Mouse (Mus musculus): ENCODE results near the gene Zg16.

Zg16 gene

DNA sequence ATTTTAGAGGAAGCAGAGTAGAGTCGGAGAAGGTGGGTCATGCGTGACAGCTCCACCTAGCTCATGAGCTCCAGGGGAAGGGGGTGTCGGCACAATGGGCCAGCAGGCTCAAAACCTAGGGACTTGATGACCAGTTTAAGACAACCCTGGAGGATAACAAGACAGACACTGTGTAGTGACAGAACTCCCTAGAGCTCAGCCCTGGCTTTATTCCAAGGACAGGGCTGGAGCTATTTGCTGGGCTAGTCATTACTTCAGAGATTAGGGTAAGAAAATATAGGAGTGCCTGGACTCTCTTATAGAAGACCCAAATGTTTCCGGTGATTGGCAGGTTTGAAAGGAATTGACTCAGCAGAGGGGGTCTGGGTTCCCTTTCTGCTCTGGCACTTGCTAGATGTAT is 13.9 kb downstream of the Zg16 start:
- DNase-seq (ENCODE audit: low spot score) = peak; percentile 28

DNA sequence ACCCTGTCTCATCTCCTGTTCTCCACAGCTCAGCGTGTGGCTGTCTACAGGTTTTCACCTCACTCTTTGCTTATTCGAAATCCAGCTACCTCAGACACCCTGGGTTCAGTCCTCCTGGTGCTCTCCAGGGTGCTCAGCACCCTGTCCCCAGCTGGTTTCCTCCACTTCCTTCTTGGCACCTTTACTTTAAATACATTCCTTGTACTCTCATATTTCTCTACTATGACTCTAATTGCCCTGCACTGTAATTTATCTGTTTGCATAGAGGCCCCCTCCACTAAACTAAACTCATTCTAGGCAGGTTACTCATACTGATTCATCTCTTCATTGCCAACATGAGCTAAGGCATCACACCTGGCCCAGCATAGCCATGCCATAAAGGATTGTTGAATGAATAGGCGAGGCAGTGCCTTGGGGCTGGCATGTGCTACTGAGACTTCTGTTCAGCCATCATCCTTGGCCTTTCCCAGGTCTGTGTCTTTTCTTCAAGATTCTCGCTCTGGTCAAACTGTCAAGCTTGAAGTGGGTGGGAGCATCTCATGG is 16.2 kb downstream of the Zg16 start:
- DNase-seq (ENCODE audit: low spot score) = no peak

DNA sequence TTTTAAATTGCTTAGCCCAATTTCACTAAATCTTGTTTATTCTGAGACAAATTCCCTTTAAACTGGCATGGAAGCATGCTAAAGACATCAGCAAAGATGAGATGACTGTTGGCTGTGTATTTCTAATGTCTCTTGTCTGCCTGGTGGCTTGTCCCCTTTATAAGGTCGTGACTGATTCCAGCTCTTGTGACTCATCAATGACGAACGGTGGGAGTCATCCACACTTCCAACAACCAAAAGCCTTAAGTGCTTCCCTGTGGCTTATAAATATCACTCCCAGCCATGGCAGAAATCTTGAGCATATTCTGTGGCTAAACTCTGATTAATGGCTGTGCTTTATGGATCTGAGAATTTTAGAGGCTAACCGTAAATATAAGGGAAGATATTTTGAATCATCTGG is 20.8 kb downstream of the Zg16 start:
- DNase-seq (ENCODE audit: low spot score) = no peak

DNA sequence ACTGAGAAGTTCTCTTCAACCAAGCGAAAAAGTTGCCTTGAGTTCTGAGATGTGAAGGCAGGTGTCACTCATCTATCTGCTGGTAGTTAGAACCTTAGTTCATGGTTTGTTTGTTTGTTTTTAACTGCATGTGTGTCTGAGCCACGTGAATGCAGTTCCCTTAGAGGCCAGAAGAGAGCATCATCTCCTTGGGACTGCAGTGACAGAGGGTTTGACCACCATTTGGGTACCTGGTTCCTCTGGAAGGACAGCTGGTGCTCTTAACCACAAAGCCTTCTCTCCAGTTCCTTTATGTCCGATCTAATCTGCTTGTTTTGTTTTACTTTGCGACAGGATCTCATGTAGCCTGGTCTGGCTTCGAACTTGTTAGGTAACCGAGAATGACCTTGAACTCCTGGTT is 21.6 kb downstream of the Zg16 start:
- no peak for DNase-seq (ENCODE audit: low spot score)

DNA sequence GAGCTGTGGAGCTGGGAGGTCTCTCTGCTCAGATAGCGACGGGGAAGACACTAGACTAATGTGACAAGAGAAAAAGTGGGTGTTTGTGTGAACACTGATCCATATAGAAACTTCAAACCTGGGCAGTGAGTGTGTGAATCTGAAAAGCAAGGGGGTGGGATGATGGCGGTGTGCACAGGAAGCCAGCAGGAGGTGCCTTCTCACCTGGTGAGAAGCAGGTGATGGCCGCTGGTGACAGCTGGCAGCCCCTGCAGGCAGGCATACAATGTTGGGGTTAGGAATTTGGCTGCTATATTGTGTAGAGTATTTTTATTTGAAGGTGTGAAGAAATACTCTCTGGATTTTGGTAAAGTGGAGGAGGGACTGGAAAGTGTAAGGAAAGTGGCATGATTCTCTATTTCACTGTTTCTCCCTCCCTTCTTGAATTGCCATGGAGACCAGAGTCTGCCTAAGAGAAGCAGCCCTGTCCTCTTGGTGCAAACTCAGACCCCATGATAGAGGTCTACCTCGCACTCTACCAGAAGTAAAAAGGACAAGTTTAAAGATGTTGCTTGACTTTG is 32.0 kb downstream of the Zg16 start:
- DNase-seq (ENCODE audit: low spot score) = no peak

DNA sequence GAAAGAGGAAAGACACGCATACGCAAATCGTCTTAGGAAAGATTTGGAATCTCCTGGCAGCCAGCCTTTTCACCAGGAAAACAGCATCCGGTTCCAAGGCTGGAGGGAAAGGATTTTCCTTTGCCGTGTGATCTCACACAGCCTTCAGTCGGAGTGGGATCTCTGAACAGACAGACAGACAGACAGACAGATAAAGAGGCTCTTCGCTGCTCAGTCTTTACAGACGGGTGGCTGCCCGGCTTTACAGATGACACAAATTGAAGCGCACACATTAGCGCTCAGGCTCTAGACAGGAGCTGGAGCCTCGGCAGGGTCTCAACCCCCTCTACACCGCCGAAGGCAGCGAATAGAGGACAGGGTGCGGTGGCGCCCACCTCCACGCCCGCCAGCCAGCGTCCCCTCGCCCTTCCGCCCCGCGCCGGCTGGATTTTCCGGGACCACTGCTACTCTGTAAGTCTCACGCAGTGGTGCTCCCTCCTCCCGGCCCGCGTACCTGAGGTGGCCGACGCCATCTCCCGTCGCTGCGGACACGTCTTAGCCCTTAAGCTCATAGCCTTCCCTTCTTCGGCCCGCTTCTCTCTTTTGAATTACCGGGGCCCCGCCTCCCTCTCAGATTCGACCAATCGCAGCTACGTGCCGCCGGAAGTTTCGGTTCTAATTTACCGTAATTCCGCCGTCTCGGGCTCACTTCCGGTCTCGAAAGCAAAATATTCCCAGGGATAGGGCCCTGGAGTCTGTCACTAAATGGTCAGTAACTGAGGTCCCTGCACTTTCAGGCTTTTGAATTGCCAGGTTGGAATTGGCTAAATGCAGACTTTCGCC is 45.1 kb downstream of the Zg16 start, which contains the start of gene Kif22:
TSS of gene Kif22 (minus strand) at position 621 of the 822 bp plus-strand sequence.
- peak; percentile 94 for DNase-seq (ENCODE audit: low spot score)

DNA sequence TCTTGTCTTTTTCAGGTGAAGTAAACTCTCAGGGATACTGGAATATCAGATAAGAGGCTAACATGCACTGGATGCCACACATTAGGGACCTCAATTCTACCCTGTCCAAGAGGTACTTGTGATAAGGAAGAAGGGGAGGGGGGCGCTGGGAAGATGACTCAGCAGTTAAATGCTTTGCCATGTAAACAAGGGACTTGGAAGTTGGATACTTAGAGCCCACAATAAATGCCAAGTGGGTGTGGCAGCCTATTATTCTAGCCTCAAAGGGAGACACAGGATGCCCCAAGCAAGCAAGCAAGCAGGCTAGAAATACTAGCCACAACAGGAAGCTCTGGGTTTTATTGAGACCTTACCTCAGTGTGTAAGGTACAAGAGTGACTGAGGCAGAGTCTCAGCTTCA is 55.9 kb downstream of the Zg16 start:
- no peak for DNase-seq (ENCODE audit: low spot score)

DNA sequence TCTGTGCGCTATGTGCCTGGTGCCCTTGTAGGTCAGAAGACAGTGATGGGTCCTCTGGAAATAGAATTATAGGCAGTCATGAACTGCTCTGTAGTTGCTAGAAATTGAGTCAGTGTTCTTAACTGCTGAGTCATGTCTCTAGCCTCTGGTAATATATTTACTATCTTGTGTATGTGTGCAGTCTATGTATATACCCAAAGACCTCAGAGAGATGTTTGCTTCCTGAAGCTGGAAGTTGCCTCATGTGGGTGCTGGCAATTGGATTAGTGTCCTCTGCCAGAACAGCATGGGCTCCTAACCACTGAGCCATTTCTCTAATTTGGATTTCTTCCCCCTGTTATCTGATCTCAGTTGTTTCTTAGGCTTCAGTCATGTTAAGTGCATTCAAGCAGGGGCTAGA is 57.0 kb downstream of the Zg16 start:
- peak; percentile 79 for DNase-seq (ENCODE audit: low spot score)

DNA sequence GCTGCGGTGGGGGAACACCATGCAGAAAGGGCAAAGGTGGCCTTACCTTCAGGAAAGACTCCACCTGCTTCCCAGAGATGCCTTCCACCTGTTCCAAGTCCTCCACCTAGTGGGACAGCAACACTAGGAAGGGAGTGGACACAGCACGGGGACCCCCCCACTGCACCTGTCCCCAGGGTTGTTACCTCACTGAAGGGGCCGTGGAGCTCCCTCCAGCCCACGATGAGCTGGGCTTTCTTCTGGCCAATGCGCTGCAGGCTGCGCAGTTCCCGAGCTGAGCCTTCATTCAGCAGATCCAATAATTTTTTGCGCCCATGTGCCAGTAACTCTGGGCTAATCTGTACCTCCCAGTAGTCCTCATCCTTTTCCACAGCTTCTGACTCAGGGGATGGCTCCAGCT is 59.2 kb downstream of the Zg16 start:
- peak; percentile 57 for DNase-seq (ENCODE audit: low spot score)

DNA sequence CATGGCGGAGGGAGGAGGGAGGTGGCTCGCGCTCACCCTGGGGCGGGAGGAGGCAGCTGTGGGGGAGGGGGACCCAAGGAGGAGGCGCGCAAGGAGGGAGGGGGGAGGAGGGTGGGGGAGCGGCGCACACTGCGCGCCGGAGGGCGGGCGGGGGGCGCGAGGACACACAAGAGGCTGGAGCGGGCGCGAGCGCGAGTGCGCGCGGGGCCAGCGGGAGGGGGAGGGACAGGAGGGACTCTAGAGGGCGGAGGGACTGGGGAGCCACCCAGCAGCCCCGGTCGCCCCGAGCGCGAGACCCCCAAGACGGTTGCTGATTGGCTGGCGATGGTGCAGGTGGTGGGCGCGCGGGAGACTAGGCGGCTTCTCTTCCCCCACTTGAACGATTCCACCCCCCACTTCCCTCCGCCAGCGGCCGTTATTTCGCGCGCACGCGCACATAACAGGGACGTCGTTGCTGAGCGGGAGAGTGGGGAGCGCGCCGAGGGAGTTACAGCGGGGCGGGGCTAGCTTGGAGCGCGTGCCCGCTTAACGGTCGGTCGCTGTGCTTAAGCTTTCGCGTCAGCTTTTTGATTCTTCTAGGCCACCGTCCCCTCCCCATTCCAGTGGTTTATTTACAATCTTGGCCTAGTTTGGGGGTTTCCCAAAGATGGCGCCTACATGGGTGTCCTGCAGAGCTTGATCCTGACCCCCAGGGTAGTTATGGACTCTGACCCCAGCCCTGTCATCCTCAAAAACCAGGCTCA is 60.0 kb downstream of the Zg16 start, which contains the start of gene Maz:
TSS of gene Maz (minus strand) at position 54 of the 743 bp plus-strand sequence.
- DNase-seq (ENCODE audit: low spot score) = peak; percentile 99

DNA sequence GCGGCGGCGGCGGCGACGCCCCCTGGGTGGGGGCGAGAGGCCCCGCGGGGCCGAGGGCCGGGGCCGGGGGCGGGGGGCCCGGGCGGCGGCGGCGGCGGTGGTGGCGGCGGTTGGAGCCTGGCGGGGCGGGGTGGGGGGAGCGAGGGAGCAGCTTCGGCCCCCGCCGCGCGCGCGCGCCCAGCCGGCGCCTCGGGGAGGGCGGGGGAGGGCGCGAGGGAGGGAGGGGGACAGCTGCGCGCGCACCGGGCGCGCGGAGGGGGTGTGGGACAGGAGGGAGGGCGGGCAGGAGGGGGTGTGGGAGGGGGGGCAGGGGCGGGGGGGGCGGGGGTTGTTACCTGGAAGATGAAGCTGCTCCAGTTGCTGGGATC is 60.5 kb downstream of the Zg16 start:
- no peak for DNase-seq (ENCODE audit: low spot score)

DNA sequence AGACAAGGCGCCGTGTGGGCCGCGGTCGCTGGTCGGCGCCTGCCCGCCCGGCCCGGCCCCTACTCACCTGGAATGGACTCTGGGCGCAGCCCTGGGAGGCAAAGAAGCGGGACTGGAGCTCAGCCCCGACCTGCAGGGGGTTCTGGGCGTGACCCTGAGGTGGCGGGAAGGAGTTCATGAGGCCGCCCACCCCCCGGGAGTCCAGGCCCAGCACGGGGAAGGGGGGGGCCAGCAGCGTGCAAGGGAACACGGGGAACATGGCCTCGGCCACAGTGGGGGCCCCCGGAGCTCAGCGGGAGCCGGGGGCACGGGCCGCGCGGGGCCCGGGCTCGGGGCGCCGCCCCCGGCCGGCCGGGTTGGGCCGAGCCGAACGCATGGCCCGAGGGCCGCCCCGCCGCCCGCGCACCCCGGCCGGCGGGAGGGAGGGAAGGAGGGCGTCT is 60.9 kb downstream of the Zg16 start:
- DNase-seq (ENCODE audit: low spot score) = peak; percentile 71

DNA sequence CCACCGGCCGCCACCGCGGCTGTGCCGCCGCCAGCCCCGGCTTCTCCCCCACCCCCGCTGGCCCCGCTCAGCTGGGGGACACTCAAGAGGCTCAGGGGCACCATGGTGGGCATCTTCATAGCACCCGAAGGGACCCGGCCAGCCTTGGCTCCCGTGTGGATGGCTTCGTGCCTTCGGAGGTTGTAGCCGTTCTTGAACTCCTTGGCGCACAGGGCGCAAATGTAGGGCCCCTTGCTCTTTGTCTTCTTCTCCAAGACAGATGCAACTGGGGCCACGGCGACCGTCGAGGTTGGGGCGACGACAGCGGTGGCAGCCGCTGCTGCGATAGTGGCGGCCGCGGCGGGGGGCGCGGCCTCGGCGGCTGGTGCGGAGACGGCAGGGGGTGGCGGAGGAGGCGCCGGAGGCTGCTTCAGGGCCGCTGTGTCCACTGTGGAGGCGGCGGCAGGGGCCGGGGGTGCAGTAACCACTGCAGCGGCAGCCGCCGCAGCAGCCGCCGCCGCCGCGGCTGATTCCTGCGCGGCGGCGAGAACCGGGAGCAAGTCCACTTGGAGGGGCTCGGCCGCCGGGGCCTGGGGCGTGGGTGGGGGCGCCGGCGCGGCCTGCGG is 61.5 kb downstream of the Zg16 start:
- peak; percentile 52 for DNase-seq (ENCODE audit: low spot score)

DNA sequence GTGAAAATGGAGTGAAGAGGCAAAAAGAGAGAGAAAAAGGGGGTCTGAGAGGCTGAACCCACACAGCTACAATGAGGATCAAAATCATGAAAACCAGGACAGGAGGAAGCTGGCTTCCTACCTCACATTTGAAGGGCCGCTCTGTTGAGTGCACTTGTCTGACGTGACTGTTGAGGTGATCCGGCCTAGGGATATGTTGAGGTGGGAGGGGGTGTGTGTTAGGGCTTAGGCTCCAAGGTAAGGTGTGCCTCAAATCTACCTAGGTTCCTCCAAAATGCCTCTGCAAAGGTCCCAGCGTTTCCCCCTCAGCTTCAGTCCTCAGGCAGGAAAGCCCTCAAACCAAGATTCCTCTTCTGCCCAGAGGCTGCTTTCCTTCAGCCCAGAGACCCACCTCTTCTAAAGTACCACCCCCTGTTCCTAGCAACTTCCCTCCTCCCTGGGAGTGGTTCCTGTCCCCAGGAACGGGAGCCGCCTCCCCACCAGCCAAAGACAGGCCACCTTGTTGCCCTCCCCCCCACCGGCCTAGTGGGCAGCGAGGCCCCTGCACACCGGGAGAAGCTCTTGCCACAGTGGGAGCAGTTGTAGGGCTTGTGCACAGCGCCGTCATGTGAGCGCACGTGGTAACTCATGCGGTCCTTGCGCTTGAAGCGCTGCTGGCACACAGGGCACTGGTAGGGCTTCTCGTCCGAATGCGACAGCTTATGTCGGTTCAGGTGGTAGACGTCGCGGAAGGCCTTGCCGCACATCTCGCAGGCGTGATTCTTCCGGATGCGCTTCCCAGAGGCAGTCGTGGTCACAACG is 62.2 kb downstream of the Zg16 start:
- DNase-seq (ENCODE audit: low spot score) = peak; percentile 90

DNA sequence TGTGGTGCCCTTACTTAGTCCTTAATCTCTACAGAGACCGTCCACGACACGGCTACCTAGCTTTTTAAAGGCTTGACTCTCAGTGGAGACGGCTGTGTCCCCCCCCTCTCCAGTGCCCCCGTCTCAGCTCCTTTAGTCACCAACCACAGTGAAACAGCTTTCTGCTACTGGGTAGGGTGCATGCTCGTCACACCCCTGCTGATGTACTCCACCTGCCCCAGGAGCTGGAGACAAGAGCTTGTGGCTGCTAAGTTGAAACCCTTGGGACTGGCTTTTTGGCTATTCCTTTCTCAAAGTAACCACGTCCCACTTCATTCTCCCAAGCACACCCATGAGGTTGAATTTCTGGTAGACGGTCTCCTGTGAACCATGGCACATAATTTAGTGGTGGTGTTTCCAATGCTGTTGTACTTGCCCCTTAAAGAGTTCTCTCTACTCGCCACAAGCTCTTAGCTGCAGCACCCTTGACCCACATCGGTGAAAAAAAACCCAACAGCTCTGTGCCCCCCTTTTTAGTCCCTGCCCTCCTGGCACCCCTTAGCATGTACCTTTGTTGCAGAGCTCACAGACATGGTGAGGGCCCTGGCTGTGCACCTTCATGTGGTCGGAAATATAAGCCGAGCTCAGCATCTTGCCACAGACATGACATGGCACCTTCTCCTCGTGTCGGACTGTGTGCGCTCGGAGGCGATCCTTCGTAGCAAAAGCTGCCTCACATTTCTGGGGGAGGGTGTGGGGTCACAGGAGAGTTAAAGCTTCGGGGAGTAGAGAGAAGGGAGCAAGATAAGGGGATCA is 63.0 kb downstream of the Zg16 start:
- no peak for DNase-seq (ENCODE audit: low spot score)

DNA sequence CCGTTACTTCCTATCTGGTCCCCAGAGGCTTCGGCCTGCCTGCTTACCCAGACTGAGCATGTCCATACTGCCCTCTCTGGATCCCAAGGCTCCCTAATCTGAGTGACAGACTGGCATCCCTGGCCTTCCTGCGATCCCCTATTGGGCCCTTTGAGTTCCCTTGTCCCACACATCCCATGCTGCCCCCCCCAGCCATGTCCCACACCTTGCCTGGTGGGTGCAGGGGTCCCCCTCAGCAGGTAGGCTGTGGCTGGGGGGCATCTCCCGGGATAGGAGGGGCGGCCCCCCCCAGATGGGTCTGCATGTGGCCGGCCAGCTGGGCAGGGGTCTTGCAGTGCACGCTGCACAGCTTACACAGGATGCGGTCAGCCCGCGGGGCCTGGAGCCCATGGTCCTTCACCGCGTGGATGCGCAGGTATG is 63.8 kb downstream of the Zg16 start:
- peak; percentile 61 for DNase-seq (ENCODE audit: low spot score)

DNA sequence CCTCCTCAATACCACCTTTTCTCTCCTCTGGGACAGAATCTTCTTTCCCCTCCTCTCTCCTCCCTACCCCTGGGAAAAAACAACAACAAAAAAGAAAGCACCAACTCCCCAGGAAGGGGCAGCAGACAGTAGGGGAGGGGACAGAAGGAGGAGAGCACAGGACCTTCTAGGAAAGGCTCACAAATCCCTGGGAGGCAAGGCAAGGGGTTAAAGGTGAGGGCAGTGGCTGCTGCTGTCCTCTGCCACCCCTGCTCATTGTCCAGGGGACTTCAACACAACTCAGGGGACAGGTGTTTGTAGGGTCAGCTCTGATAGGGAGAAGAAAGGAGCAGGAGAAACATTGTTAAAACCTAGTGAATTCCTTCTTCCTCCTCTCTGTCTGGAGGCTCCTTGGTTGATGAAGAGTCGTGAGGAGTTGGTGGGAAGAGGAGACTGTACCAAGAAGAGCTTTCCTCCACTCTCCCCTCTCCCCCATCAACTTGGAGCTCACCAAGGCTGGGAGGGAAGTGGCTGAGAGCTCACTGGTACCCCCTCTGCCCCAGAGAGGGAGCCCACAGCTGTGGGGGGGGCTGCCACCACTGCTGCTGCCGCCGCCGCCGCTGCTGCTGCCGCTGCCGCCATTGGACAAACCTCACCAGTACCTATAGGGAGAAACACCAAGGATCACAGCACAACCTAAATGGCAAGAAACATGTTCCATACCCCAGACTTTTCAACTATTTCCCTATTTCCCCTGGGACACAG is 64.4 kb downstream of the Zg16 start:
- no peak for DNase-seq (ENCODE audit: low spot score)

DNA sequence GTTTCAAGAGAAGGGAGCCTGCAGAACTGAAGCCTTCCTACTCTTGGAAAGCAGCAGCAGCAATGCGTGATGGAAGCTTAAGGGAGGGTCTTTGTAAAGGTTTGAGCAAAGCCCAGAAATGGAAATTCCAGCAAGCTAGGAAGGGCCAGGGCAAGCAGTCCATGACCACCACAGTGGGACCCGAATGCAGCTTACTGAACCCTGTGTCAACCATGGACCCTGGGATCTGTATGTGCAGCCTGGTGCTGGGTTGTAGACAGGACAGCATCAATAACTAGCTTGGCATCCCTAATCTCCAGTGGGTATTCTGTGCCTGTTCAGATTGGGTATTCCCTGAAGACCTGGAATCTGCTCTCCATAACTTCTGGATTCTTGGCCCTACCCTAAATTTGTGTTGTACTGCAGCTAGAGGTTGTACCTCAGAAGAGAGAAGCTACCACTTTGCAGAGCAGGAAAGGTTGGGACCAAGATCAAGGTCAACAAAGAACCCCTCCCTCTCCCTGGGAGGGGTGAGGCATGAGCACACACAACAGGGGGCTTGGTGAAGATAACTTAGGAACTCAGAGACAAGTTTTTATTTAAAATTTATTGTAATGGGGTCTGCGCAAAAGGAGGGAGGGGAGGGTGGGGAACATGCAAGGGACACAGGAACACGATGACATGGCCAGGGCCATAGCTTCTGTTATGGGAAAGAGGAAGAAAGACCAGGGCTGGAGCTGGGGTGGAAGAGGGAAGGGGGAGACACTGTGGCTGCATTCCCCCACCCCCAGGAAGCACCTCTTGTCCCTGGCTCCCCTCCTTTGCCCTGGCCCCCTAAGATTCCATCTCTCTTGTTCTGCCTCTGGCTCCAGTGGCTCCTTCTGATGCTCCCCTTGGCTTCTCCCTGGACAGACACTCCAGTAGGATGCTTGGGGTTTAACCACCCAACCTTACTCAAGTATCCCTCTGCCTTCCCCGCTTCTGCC is 65.3 kb downstream of the Zg16 start:
- DNase-seq (ENCODE audit: low spot score) = peak; percentile 49

Data from MN1 (cell line).